Mouse (Mus musculus): ENCODE data around the gene Flt3l. TPM values are rescaled to one million over a fixed set of nuclear protein-coding genes. Genes with fewer than 3 reads are reported as not detected.
"Not testable (repeated sequence)": the region's sequence is repeated elsewhere in the genome, so short reads cannot be mapped to it uniquely, and the experiment has no call there.

Gene Flt3l
- polyA plus RNA-seq, 1 experiment from 2014 or later, result 3.0 TPM

DNA sequence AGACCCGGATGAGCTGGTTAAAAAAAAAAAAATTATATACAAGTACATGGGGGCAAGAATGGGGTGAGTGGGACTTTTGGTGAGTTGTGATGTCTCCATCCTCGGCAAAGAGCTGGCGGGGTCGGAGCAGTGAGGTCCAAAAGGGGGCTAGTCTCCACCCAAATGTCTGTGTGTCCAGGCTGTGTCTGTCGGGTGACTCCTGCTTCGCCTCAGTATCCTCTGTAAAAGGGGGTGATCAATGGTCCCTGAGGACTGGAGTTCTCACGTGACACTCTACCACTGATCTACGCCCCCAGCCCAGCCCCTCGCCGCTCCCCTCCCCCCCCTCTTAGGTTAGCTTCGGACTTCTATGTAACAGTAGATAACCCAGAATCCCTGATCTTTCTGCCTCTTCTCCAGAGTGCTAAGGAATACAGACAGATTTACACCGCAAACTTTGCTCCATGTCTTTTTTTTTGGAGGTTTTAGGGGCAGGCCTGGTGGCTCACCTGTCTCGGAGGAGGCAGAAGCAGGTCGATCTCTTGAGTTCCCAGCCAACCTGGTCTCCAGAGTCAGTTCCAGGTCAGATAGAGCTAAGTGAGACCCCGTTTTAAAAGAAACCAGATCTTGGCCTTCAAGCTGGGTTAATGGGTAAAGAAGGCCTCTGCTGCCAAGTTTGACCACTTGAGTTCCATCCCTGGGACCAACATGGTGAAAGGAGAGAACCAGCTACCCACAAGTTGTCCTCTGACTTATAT lies 6.3 kb downstream of the Flt3l start:
- H3K27me3 ChIP-seq (ENCODE audit: control insufficient read depth, insufficient read depth, low read depth, low read length), result no peaks in the 10 kb centered on the region
- ATAC-seq (ENCODE audit: low read depth), result no peak
- H3K9ac ChIP-seq (ENCODE audit: low read depth, low read length), result peak overlapping the region; percentile 79
- peak overlapping the region; percentile 90; the same call in 1 of the 2 replicates for H3K27ac ChIP-seq (ENCODE audit: low read length)
- H3K9me3 ChIP-seq (replicated peaks; ENCODE audit: control insufficient read depth, low read length), result no peaks in the 10 kb centered on the region
- peaks cover 37% of the 10 kb centered on the region for H3K4me1 ChIP-seq (ENCODE audit: control insufficient read depth, low read depth, low read length)
- H3K36me3 ChIP-seq (ENCODE audit: control insufficient read depth, insufficient read depth), result peaks cover 21% of the 10 kb centered on the region
- peak overlapping the region; percentile 81 for H3K4me3 ChIP-seq (ENCODE audit: low read depth, low read length)
- peak overlapping the region; percentile 96 for H3K4me2 ChIP-seq (ENCODE audit: low read depth, low read length)
- 42% methylated on average over 15 of the region's 15 CpGs for WGBS (ENCODE audit: insufficient replicate concordance)

DNA sequence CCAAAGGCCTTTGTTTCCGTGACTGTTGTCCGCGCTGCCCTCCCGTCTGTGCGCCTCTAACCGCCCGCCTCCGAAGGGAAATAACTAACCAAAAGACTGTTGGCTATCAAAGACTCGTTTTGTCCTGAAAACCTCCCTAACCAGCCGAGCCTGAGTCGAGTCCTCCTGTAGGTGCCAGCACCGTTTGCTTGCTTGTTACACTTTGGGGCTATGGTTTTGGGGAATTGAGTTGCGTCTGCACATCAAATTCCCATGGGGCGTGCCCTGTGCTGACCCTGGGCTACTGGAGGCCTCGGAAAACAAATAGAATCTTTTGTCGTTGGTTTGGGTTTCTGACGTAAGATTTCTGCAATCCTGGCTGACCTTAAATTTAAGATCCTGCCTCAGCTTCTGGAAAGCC lies 6.9 kb downstream of the Flt3l start:
- peaks cover 36% of the 10 kb centered on the region for H3K4me1 ChIP-seq (ENCODE audit: control insufficient read depth, low read depth, low read length)
- 0 out of 2 replicates have a peak, but pooled peaks have one; percentile 0 for ATAC-seq (ENCODE audit: low read depth)
- WGBS (ENCODE audit: insufficient replicate concordance), result under 1% methylated on average over 17 of the region's 17 CpGs

DNA sequence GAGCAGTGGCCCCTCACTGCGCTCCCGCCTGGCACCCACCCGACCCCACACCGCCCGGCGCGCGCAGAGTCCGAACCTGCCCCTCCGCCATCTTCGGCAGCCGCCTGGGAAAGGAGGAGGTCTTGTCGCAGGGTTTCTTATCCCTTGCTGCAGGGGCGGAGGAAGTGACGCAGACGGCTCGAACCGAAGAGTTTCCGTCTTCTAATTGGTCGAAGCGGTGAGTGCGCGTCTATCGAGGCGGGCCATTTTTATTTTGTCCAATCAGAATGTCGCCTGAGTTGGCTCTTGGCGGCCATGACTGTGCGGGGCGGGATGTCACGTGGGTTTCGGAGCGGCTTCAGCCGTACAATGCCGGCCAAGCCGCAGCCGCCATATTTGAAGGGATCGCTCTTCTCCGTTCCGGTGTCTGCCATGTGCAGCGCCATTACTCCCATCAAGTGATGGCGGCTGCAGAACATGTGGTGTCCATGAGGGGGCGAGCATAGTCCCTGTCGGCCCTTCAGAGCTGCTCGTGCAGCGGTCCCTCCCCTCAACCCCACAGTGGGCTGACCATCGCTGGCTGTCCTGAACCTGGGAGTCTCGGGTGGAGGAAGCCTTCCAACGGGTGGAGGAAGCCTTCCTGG lies 7.5 kb downstream of the Flt3l start, which contains the start of gene Rpl13a:
TSS of gene Rpl13a (minus strand) at position 138 of the 623 bp plus-strand sequence.
- Histone ChIP-seq H3K4me2 (ENCODE audit: low read depth, low read length) (peak within 1 kb of the TSS; percentile 96), H3K27me3 (ENCODE audit: control insufficient read depth, insufficient read depth, low read depth, low read length) (no peaks in the 10 kb centered on the region), H3K4me1 (ENCODE audit: control insufficient read depth, low read depth, low read length) (peaks cover 35% of the 10 kb centered on the region), H3K4me3 (ENCODE audit: low read depth, low read length) (peak within 1 kb of the TSS; percentile 81), H3K36me3 (ENCODE audit: control insufficient read depth, insufficient read depth) (peaks cover 21% of the 10 kb centered on the region), H3K9me3 (replicated peaks; ENCODE audit: control insufficient read depth, low read length) (no peaks in the 10 kb centered on the region), H3K9ac (ENCODE audit: low read depth, low read length) (peak within 1 kb of the TSS; percentile 87), H3K27ac (ENCODE audit: low read length) (peak within 1 kb of the TSS; percentile 90)
- under 1% methylated on average over 48 of the region's 48 CpGs for WGBS (ENCODE audit: insufficient replicate concordance)
- peak; percentile 82 for ATAC-seq (ENCODE audit: low read depth)

More for the DNA sequence above, 6.9 kb downstream of the Flt3l start:
- Histone ChIP-seq H3K36me3 (ENCODE audit: control insufficient read depth, insufficient read depth) (peaks cover 21% of the 10 kb centered on the region), H3K4me2 (ENCODE audit: low read depth, low read length) (peak overlapping the region; percentile 96), H3K9ac (ENCODE audit: low read depth, low read length) (peak overlapping the region; percentile 79), H3K27me3 (ENCODE audit: control insufficient read depth, insufficient read depth, low read depth, low read length) (no peaks in the 10 kb centered on the region), H3K27ac (ENCODE audit: low read length) (peak overlapping the region; percentile 90), H3K9me3 (replicated peaks; ENCODE audit: control insufficient read depth, low read length) (no peaks in the 10 kb centered on the region), H3K4me3 (ENCODE audit: low read depth, low read length) (peak overlapping the region; percentile 81)

DNA sequence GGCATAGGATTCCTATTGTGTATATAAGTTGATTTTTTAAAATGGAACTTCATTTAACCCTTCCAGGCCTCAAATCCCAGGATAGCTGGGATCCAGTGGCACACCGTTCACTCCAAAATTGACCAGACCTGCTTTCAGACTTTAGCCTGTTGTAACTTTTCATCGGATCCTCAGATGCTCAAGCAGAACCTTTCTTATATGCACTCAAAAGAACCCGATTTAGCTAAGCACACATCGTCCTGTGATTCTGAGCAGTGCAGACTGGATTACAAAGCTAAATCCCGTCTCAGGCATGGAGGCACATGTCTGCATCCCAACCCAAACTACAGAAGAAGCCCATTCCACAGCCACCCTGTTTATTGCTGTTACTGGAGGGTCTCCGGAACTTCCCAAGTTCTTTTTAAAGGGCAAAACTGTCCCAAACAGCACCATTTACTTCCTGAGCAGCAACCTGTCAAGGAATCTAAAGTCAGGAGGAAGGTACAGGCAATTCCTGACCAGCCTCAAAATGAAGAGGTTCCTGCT lies 8.5 kb downstream of the Flt3l start:
- H3K4me2 ChIP-seq (ENCODE audit: low read depth, low read length), result peak overlapping the region; percentile 84
- peak overlapping the region; percentile 81 for H3K4me3 ChIP-seq (ENCODE audit: low read depth, low read length)
- H3K9ac ChIP-seq (ENCODE audit: low read depth, low read length), result peak overlapping the region; percentile 87
- peaks cover 41% of the 10 kb centered on the region for H3K4me1 ChIP-seq (ENCODE audit: control insufficient read depth, low read depth, low read length)
- ATAC-seq (ENCODE audit: low read depth), result no peak
- no peaks in the 10 kb centered on the region for H3K27me3 ChIP-seq (ENCODE audit: control insufficient read depth, insufficient read depth, low read depth, low read length)
- no peaks in the 10 kb centered on the region for H3K9me3 ChIP-seq (replicated peaks; ENCODE audit: control insufficient read depth, low read length)
- peak overlapping the region; percentile 86 for H3K27ac ChIP-seq (ENCODE audit: low read length)
- WGBS (ENCODE audit: insufficient replicate concordance), result 0% methylated on average over 6 of the region's 6 CpGs
- H3K36me3 ChIP-seq (ENCODE audit: control insufficient read depth, insufficient read depth), result peaks cover 23% of the 10 kb centered on the region

DNA sequence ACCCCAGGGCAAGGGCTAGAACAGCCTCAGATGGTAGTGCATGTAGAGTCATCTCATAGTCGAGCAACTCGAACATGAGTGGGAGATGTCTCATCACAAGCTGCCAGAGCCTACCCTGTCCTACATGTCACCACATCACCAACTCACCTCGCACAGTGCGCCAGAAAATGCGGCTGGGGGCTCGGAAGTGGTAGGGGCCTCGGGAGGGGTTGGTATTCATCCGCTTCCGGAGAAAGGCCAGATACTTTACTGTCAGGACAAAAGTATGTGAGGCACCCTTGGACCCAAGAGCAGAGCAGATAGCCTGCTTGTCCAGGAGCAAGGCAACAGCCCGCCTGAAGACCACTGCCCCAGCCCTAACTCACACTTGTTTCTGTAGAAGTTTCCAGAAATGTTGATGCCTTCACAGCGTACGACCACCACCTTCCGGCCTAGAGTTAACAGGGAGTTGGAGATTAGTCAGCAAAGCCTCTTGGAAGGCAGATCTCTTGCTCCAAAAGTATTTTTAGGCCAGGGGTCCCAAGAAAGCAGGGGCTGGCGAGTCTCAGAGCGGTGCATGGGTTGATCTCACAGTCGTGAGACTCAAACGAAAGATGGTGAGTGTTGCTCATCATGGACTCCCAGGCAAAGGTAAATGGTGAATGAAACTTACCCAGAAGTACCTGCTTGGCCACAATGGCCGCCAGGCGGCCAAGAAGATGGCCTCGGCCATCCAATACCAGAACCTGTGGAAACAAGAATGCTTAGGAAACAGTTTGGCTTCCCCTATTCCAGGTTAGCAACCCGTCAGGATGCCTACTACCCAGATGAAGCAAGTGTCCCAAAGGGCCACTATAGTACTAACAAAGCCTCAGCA lies 9.2 kb downstream of the Flt3l start:
- Histone ChIP-seq H3K4me1 (ENCODE audit: control insufficient read depth, low read depth, low read length) (peaks cover 47% of the 10 kb centered on the region), H3K27ac (ENCODE audit: low read length) (peak overlapping the region; percentile 86), H3K36me3 (ENCODE audit: control insufficient read depth, insufficient read depth) (peaks cover 30% of the 10 kb centered on the region), H3K4me3 (ENCODE audit: low read depth, low read length) (peak overlapping the region; percentile 81), H3K9me3 (replicated peaks; ENCODE audit: control insufficient read depth, low read length) (no peaks in the 10 kb centered on the region), H3K27me3 (ENCODE audit: control insufficient read depth, insufficient read depth, low read depth, low read length) (no peaks in the 10 kb centered on the region), H3K4me2 (ENCODE audit: low read depth, low read length) (peak overlapping the region; percentile 84), H3K9ac (ENCODE audit: low read depth, low read length) (peak overlapping the region; percentile 87)
- no peak for ATAC-seq (ENCODE audit: low read depth)
- 12% methylated on average over 21 of the region's 21 CpGs for WGBS (ENCODE audit: insufficient replicate concordance)

DNA sequence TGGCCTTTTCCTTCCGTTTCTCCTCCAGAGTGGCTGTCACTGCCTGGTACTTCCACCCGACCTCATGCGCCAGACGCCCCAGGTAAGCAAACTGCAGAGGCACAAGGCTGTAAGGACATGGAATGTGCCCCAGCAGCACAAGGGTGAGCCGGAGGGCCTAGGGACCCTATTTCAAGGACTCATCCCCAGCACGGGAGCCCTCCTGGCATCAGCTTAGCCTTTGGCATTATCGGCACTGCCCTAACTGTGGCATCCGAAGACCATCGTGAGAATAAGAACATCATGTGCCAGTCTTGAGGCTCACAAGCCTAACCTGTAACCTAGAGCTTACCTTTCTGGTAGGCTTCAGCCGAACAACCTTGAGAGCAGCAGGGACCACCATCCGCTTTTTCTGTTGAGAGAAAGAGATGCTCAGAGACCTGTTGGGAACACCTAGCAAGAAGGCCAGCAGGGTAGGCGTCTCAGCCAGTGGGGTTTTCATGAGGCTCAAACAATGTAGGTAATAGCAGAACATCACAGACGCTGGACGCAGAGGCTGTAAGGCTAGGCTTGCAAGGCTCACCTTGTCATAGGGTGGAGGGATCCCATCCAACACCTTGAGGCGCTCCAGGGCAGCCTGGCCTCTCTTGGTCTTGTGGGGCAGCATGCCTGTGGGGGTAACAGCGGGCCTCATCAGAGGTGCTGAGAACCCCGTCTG lies 9.9 kb downstream of the Flt3l start:
- H3K4me1 ChIP-seq (ENCODE audit: control insufficient read depth, low read depth, low read length), result peaks cover 54% of the 10 kb centered on the region
- no peak for ATAC-seq (ENCODE audit: low read depth)

DNA sequence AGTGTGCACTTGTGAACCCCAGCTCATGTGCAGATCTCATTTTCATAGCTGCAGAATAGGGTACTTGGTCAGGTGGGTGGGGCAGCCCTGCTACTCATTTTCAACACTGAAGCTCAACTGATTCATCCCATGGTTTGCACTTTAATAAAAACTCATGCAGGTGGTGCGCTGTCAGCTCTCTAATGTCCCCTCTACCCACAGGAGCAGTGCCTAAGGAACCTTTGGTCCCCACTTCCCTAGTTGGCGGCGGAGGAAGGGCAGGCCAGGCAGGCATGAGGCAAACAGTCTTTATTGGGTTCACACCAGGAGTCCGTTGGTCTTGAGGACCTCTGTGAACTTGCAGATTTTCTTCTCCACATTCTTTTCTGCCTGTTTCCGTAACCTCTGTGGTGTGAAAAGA lies 10.6 kb downstream of the Flt3l start:
- Histone ChIP-seq H3K4me1 (ENCODE audit: control insufficient read depth, low read depth, low read length) (peaks cover 58% of the 10 kb centered on the region), H3K4me2 (ENCODE audit: low read depth, low read length) (0 out of 2 replicates have a peak overlapping the region, but pooled peaks have one; percentile 0), H3K36me3 (ENCODE audit: control insufficient read depth, insufficient read depth) (peaks cover 42% of the 10 kb centered on the region)
- WGBS (ENCODE audit: insufficient replicate concordance), result 66% methylated on average over 5 of the region's 5 CpGs
- H3K9ac ChIP-seq (ENCODE audit: low read depth, low read length); H3K27me3 ChIP-seq (ENCODE audit: control insufficient read depth, insufficient read depth, low read depth, low read length); H3K9me3 ChIP-seq (replicated peaks; ENCODE audit: control insufficient read depth, low read length); H3K4me3 ChIP-seq (ENCODE audit: low read depth, low read length); ATAC-seq (ENCODE audit: low read depth); H3K27ac ChIP-seq (ENCODE audit: low read length): not testable (repeated sequence)

More for the DNA sequence above, 9.9 kb downstream of the Flt3l start:
- H3K4me2 ChIP-seq (ENCODE audit: low read depth, low read length), result peak overlapping the region; percentile 84
- H3K4me3 ChIP-seq (ENCODE audit: low read depth, low read length), result peak overlapping the region; percentile 81
- peak overlapping the region; percentile 86 for H3K27ac ChIP-seq (ENCODE audit: low read length)
- H3K27me3 ChIP-seq (ENCODE audit: control insufficient read depth, insufficient read depth, low read depth, low read length), result no peaks in the 10 kb centered on the region
- H3K36me3 ChIP-seq (ENCODE audit: control insufficient read depth, insufficient read depth), result peaks cover 37% of the 10 kb centered on the region
- 58% methylated on average over 17 of the region's 17 CpGs for WGBS (ENCODE audit: insufficient replicate concordance)
- no peaks in the 10 kb centered on the region for H3K9me3 ChIP-seq (replicated peaks; ENCODE audit: control insufficient read depth, low read length)
- peak overlapping the region; percentile 87 for H3K9ac ChIP-seq (ENCODE audit: low read depth, low read length)

DNA sequence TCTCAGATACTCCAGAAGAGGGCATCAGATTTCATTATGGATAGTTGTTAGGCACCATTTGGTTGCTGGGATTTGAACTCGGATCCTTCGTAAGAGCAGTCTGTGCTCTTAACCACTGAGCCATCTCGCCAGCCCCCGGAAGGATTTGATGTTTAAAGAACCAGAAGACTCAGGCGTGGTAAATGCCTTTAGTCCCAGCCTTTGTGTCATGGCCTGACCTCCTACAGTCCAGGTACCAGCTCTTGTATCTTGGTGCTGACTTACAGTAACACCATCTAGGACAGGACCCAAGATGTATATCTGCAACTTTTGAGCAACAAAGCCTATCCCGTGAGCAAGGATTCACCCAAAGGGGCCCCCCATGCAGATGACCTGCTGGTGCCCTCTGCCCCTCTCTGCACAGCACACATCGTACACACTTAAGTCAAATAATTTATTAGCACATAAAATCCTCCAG lies 11.1 kb downstream of the Flt3l start:
- Histone ChIP-seq H3K4me2 (ENCODE audit: low read depth, low read length) (0 out of 2 replicates have a peak overlapping the region, but pooled peaks have one; percentile 0), H3K36me3 (ENCODE audit: control insufficient read depth, insufficient read depth) (peaks cover 47% of the 10 kb centered on the region), H3K4me1 (ENCODE audit: control insufficient read depth, low read depth, low read length) (peaks cover 56% of the 10 kb centered on the region), H3K9ac (ENCODE audit: low read depth, low read length) (no peak overlapping the region), H3K9me3 (replicated peaks; ENCODE audit: control insufficient read depth, low read length) (no peaks in the 10 kb centered on the region), H3K27ac (ENCODE audit: low read length) (peak overlapping the region; percentile 87), H3K27me3 (ENCODE audit: control insufficient read depth, insufficient read depth, low read depth, low read length) (no peaks in the 10 kb centered on the region), H3K4me3 (ENCODE audit: low read depth, low read length) (no peak overlapping the region)
- WGBS (ENCODE audit: insufficient replicate concordance), result 24% methylated on average over 7 of the region's 7 CpGs
- no peak for ATAC-seq (ENCODE audit: low read depth)

Measured in liver, embryonic 16.5 days (tissue).